Mouse (Mus musculus) lung, embryonic 14.5 days (tissue): ENCODE data around the gene Kansl1. TPM values are rescaled to one million over a fixed set of nuclear protein-coding genes. Genes with fewer than 3 reads are reported as not detected.

Experiments
- ATAC-seq: fragments of 200-750 bp; cut with Nextera tagmentation; 2 replicates; pipeline ENCODE4 v1.8.0; 2017; ENCODE audit warnings: mild to moderate bottlenecking, moderate TSS enrichment, moderate library complexity; ENCODE audit not compliant: insufficient read depth
- DNase-seq: peaks from one replicate; pipeline ENCODE4 v3.0.0-alpha.2; 2015
- H3K27ac ChIP-seq: fragments of 300-500 bp; sonication (generic); 2 replicates; pipeline ENCODE4 v1.5.1; 2014; ENCODE audit warnings: low read depth, mild to moderate bottlenecking, moderate library complexity
- H3K27me3 ChIP-seq: fragments of 300-500 bp; sonication (generic); 2 replicates; pipeline ENCODE4 v1.6.1; 2014; ENCODE audit warnings: low read length, control low read depth; ENCODE audit not compliant: insufficient read depth
- H3K36me3 ChIP-seq: fragments of 300-500 bp; sonication (generic); 2 replicates; pipeline ENCODE4 v1.6.1; 2014; ENCODE audit warnings: control low read depth; ENCODE audit not compliant: insufficient read depth
- H3K4me1 ChIP-seq: fragments of 300-500 bp; sonication (generic); 2 replicates; pipeline ENCODE4 v1.6.1; 2014; ENCODE audit warnings: antibody characterized with exemption, control low read depth; ENCODE audit not compliant: insufficient read depth
- H3K4me2 ChIP-seq: fragments of 300-500 bp; sonication (generic); 2 replicates; pipeline ENCODE4 v1.6.1; 2014; ENCODE audit warnings: mild to moderate bottlenecking
- H3K4me3 ChIP-seq: fragments of 300-500 bp; sonication (generic); 2 replicates; pipeline ENCODE4 v1.5.1; 2014; ENCODE audit warnings: low read depth, low read length
- H3K9ac ChIP-seq: fragments of 300-500 bp; sonication (generic); 2 replicates; pipeline ENCODE4 v1.6.1; 2014
- H3K9me3 ChIP-seq: fragments of 300-500 bp; sonication (generic); 2 replicates; pipeline ENCODE4 v1.6.1; 2016; ENCODE audit warnings: low read depth, low read length, control low read depth
- CTCF ChIP-seq: IDR thresholded peaks from 2 replicates; pipeline ENCODE4 v1.5.1; 2016; ENCODE audit warnings: antibody characterized with exemption, low read depth
- WGBS: fragments of 180-500 bp; shearing (Covaris S2); extraction: QIAGEN DNeasy Blood & Tissue Kit; methylation state at CpG from one replicate; pipeline ENCODE4 v1.1.7; 2014; 5-methylcytosine and 5-hydroxymethylcytosine counted together
- polyA plus RNA-seq: library from polyadenylated mRNA; unstranded; fragments of >200 nt; fragmentation: Nextera tagmentation; extraction: Ambion mirVana; gene quantifications from 2 replicates; pipeline ENCODE4 v1.2.1, GENCODE M21; 2014

The Kansl1 gene
- polyA plus RNA-seq, 1 experiment from 2014 or later, result 28.1 TPM

GRCm38 (mm10) chr11:104320511-104320910 is 148.2 kb downstream of the Kansl1 start:
- Histone ChIP-seq H3K27me3 (no peaks in the 10 kb centered on the region), H3K4me3 (no peak overlapping the region), H3K9ac (no peak overlapping the region), H3K36me3 (no peaks in the 10 kb centered on the region), H3K4me2 (no peak overlapping the region), H3K27ac (no peak overlapping the region), H3K4me1 (no peaks in the 10 kb centered on the region), H3K9me3 (no peaks in the 10 kb centered on the region)
- peak; percentile 36; the same call in 1 of the 2 replicates for ATAC-seq
- DNase-seq, result peak; percentile 32
- no peak for TF ChIP-seq CTCF
- 25% methylated on average over 5 of the region's 5 CpGs for WGBS

DNA sequence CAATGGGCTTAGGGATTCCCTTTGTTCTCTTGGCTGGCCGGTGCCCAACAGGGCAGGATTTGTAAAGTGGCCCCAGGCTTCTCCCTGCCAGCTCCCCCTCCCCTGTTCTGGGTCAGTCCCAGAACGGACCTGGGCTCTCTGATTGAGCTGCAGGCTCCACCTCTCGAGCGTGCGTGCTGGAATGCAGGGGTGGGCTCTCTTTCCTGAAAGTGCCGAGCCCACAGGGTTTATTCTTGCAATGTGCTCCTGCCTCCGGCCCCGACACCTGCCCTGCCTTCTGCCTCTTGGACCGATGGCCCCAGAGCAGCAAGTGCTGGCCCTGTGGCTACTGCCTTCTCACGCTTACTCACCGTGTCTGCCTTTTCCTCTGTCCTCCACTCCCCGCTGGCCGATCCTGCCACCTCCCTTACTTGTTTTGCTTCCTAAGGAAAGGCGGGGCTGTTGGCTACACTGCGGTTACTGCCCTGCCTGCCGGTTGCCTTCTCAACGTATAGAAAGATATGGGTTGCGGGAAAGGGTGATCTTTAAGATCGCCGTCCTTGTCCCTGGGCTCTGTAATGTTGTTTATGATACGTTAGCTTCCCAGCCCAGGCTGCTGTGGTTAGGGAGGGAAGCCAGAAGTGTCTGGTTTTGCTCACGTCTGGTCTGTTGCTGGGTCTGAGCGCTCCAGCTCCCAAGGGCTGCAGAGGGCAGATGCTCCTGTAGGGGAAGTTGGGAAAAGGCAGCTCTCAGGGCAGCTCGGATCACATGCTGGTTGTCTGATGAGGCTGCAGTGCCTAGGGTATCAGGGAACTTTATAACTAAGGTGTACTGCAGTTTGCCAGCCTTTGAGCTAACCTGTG is 149.5 kb downstream of the Kansl1 start:
- no peak overlapping the region for H3K27ac ChIP-seq
- peak overlapping the region; percentile 52 for H3K9ac ChIP-seq
- peak overlapping the region; percentile 37 for H3K4me3 ChIP-seq
- H3K27me3 ChIP-seq, result no peaks in the 10 kb centered on the region
- no peaks in the 10 kb centered on the region for H3K9me3 ChIP-seq
- no peaks in the 10 kb centered on the region for H3K36me3 ChIP-seq
- H3K4me1 ChIP-seq, result no peaks in the 10 kb centered on the region
- TF ChIP-seq CTCF, result peak; percentile 17; the same call in 1 of the 2 replicates
- DNase-seq, result peak; percentile 48
- peak; percentile 47; the same call in 1 of the 2 replicates for ATAC-seq
- WGBS, result 1% methylated on average over 24 of the region's 24 CpGs
- peak overlapping the region; percentile 77 for H3K4me2 ChIP-seq

DNA sequence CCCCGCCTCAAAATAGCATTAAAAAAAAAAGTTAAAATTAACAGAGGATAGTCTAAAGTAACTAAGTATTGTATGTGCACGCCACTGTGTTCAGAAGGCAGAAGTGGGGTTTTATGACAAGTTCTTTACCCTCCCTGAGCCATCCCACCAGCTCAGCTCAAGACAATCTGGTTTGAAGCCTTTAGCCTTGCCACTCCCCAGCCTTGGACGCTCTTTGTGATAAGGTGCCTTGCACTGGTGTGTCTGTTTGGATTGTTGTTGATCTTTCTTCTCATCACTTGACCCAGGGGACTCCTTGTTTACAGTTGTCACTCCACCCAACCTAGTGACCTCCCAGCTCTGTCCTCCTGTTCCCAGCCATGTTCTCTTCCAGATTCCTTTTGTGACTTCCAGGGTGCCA is 151.0 kb downstream of the Kansl1 start:
- Histone ChIP-seq H3K4me1 (no peaks in the 10 kb centered on the region), H3K27me3 (no peaks in the 10 kb centered on the region), H3K4me2 (no peak overlapping the region), H3K36me3 (no peaks in the 10 kb centered on the region), H3K27ac (no peak overlapping the region), H3K9me3 (no peaks in the 10 kb centered on the region), H3K9ac (no peak overlapping the region), H3K4me3 (no peak overlapping the region)
- WGBS, result 63% methylated on average over 3 of the region's 3 CpGs
- no peak for TF ChIP-seq CTCF
- DNase-seq (no peak), ATAC-seq (no peak)

GRCm38 (mm10) chr11:104316685-104317400 is 151.8 kb downstream of the Kansl1 start:
- Histone ChIP-seq H3K9ac (no peak overlapping the region), H3K9me3 (no peaks in the 10 kb centered on the region), H3K4me1 (no peaks in the 10 kb centered on the region), H3K27ac (no peak overlapping the region), H3K36me3 (no peaks in the 10 kb centered on the region), H3K4me2 (no peak overlapping the region), H3K4me3 (no peak overlapping the region), H3K27me3 (no peaks in the 10 kb centered on the region)
- ATAC-seq (no peak), DNase-seq (no peak)
- WGBS, result 61% methylated on average over 16 of the region's 16 CpGs
- TF ChIP-seq CTCF, result no peak

DNA sequence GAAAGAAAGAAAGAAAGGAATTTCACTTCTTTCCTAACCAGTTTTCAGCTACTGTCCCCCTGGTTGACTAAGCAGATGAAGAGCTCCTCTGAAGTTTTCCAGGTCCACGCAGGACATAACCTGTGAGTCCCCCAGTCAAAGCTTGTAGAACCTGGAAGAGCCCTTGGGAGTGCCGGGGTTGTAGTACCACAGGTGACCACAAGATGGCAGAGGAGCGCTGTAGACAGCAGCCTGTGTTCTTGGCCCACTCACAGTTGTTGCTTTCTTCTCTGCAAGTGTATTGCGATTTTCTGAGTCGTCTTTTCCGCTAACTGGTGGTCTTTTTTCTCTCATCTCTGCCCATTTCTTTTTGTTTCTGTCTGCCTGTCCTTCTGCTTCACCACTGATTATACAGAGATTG is 153.0 kb downstream of the Kansl1 start:
- Histone ChIP-seq H3K4me1 (no peaks in the 10 kb centered on the region), H3K27me3 (no peaks in the 10 kb centered on the region), H3K27ac (no peak overlapping the region), H3K4me3 (no peak overlapping the region), H3K9me3 (no peaks in the 10 kb centered on the region), H3K9ac (no peak overlapping the region), H3K36me3 (no peaks in the 10 kb centered on the region), H3K4me2 (no peak overlapping the region)
- peak; percentile 94 for DNase-seq
- peak; percentile 97 for TF ChIP-seq CTCF
- ATAC-seq, result no peak
- 3% methylated on average over 6 of the region's 6 CpGs for WGBS

DNA sequence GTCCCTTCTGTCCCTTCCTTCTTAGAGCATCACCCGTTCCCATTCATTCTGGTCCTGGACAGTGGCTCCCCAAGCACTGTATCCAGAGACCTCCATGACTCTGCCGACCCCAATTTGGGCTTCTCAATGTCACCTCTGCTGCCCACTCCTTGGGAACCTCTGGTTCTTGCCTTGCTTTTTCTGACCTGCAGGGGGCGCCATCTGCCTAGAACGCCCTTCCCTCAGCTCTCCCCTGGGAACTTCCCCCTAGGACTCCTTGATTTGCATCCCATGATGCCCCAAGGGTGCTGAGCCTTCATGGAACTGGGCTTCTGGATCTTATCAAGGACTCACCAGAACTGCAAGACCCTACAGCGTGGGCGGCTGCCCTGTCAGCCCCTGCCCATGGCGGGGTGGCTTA is 157.0 kb downstream of the Kansl1 start:
- H3K27ac ChIP-seq, result no peak overlapping the region
- 63% methylated on average over 7 of the region's 7 CpGs for WGBS
- H3K36me3 ChIP-seq, result no peaks in the 10 kb centered on the region
- peaks cover 14% of the 10 kb centered on the region; the same call in 1 of the 2 replicates for H3K27me3 ChIP-seq
- peak; percentile 52 for TF ChIP-seq CTCF
- ATAC-seq, result no peak
- no peaks in the 10 kb centered on the region for H3K9me3 ChIP-seq
- H3K4me1 ChIP-seq, result no peaks in the 10 kb centered on the region
- no peak overlapping the region for H3K4me2 ChIP-seq
- no peak overlapping the region for H3K9ac ChIP-seq
- DNase-seq, result no peak
- H3K4me3 ChIP-seq, result no peak overlapping the region
